Mouse (Mus musculus): ENCODE measurements around the gene Aamp. TPM values are rescaled to one million over a fixed set of nuclear protein-coding genes. Genes with fewer than 3 reads are reported as not detected.

Gene Aamp
- polyA plus RNA-seq, 1 experiment from 2014 or later: 227 TPM

DNA sequence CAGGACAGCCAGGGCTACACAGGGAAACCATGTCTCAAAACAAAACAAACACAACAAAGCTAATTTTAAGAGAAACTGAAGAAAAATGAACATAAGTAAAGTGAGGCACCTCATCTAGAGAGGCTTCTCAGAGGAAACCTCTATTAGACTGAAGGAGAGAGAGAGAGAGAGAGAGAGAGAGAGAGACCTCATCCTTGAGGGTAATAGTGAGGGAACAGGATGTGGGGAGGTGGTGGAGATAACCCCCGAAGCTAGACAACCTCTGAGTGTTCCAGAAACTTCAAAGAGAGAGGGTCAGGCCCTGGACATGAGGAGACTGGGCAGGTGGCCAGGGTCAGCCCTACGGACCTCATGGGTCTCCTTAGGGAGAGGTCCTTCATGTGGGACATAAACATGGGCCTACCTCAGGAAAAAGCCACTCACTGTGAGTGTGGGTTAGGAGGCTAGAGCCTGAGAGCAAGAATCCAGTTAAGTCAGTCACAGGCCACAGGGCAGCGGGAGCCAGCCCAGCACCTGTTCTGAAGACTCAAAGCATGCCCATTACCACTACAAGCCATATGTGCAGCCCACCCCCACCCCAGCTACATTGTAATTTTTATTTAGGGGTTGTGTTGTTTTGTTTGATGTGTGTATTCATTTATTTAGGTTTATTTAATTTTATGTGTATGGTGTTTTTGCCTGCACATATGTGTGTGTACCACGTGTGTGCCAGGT, 31.7 kb upstream of the Aamp start:
- H3K27me3 ChIP-seq (ENCODE audit: control insufficient read depth, insufficient read depth, low read length): no peaks in the 10 kb centered on the region
- no peaks in the 10 kb centered on the region for H3K9me3 ChIP-seq (replicated peaks; ENCODE audit: control insufficient read depth, low read length)
- no peak overlapping the region for H3K9ac ChIP-seq (ENCODE audit: low read length)
- no peaks in the 10 kb centered on the region for H3K4me1 ChIP-seq (ENCODE audit: control insufficient read depth, insufficient read depth, low read length)
- H3K4me3 ChIP-seq (replicated peaks; ENCODE audit: low read length): no peak overlapping the region
- no peaks in the 10 kb centered on the region for H3K36me3 ChIP-seq (ENCODE audit: control insufficient read depth, insufficient read depth, low read length)
- H3K27ac ChIP-seq (ENCODE audit: low read length): no peak overlapping the region
- H3K4me2 ChIP-seq (ENCODE audit: low read depth, low read length): no peak overlapping the region
- 74% methylated on average over 4 of the region's 4 CpGs for WGBS
- no peak for ATAC-seq (ENCODE audit: insufficient read depth, low FRiP score)

DNA sequence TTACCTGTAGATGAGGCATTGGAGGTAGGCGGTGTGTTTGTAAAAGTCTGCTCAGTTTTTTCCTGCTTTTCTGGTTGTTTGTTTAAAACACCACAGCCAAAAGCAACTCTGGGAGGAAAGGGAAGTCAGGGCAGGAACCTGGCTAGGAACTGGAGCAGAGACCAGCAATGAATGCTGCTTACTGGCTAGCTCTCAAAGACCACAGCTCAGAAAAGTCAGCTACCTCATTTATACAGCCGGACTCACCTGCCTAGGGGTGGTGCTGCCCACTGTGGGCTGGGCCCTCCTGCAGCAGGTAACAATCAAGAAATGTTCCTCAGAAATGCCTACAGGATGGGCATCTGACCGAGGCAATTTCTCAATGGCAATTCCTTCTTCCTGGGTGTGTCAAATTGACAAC, 30.3 kb upstream of the Aamp start:
- Histone ChIP-seq H3K4me2 (ENCODE audit: low read depth, low read length) (no peak overlapping the region), H3K4me1 (ENCODE audit: control insufficient read depth, insufficient read depth, low read length) (peaks cover 3% of the 10 kb centered on the region), H3K27me3 (ENCODE audit: control insufficient read depth, insufficient read depth, low read length) (no peaks in the 10 kb centered on the region), H3K9me3 (replicated peaks; ENCODE audit: control insufficient read depth, low read length) (no peaks in the 10 kb centered on the region), H3K9ac (ENCODE audit: low read length) (no peak overlapping the region), H3K4me3 (replicated peaks; ENCODE audit: low read length) (no peak overlapping the region), H3K36me3 (ENCODE audit: control insufficient read depth, insufficient read depth, low read length) (no peaks in the 10 kb centered on the region), H3K27ac (ENCODE audit: low read length) (no peak overlapping the region)
- WGBS: 76% methylated on average over 3 of the region's 3 CpGs
- ATAC-seq (ENCODE audit: insufficient read depth, low FRiP score): no peak

DNA sequence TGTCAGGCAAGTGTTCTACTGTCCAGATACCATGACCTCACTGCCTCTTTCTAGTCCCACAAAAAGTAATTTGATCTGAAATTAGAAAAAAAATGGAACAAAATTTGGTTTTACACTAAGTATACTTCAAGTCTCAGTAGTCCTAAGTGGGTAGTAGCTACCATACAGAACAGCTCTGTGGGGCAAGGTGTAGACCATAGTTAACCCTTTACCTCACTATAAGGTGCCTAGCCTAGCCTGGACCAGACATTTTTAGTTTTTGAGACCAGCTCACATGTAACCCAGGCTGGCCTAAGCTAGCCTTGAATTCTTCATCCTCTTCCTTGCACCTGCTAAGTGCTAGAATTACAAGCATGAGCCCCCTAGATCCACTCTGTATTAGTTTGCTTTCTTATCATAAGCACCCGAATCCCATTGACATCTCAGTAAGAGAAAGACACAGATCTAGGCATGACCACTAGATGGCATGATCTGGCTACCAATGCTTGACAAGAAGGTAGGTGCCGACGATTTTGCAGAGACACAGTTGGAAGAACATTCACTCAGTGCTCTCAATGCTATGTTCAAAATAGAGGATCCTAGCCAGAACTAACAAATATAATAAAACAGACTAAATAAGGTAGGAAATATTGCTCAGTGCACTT, 28.6 kb upstream of the Aamp start:
- Histone ChIP-seq H3K36me3 (ENCODE audit: control insufficient read depth, insufficient read depth, low read length) (no peaks in the 10 kb centered on the region), H3K27me3 (ENCODE audit: control insufficient read depth, insufficient read depth, low read length) (no peaks in the 10 kb centered on the region), H3K9me3 (replicated peaks; ENCODE audit: control insufficient read depth, low read length) (no peaks in the 10 kb centered on the region), H3K4me3 (replicated peaks; ENCODE audit: low read length) (no peak overlapping the region), H3K27ac (ENCODE audit: low read length) (no peak overlapping the region), H3K4me1 (ENCODE audit: control insufficient read depth, insufficient read depth, low read length) (peaks cover 13% of the 10 kb centered on the region), H3K9ac (ENCODE audit: low read length) (no peak overlapping the region), H3K4me2 (ENCODE audit: low read depth, low read length) (no peak overlapping the region)
- peak; percentile 35 for ATAC-seq (ENCODE audit: insufficient read depth, low FRiP score)
- 1% methylated on average over 3 of the region's 3 CpGs for WGBS

- Histone ChIP-seq H3K4me3 (replicated peaks; ENCODE audit: low read length) (no peak overlapping the region), H3K9me3 (replicated peaks; ENCODE audit: control insufficient read depth, low read length) (no peaks in the 10 kb centered on the region), H3K4me2 (ENCODE audit: low read depth, low read length) (no peak overlapping the region), H3K4me1 (ENCODE audit: control insufficient read depth, insufficient read depth, low read length) (peaks cover 19% of the 10 kb centered on the region), H3K27me3 (ENCODE audit: control insufficient read depth, insufficient read depth, low read length) (no peaks in the 10 kb centered on the region), H3K36me3 (ENCODE audit: control insufficient read depth, insufficient read depth, low read length) (no peaks in the 10 kb centered on the region), H3K27ac (ENCODE audit: low read length) (peak overlapping the region; percentile 63), H3K9ac (ENCODE audit: low read length) (peak overlapping the region; percentile 51)
- 18% methylated on average over 3 of the region's 3 CpGs for WGBS
- ATAC-seq (ENCODE audit: insufficient read depth, low FRiP score): no peak
Observed at GRCm38 (mm10) chr1:74309767-74310166, 25.2 kb upstream of the Aamp start.

GRCm38 (mm10) chr1:74308001-74308964, 23.7 kb upstream of the Aamp start:
- Histone ChIP-seq H3K9ac (ENCODE audit: low read length) (0 out of 2 replicates have a peak overlapping the region, but pooled peaks have one; percentile 15), H3K4me3 (replicated peaks; ENCODE audit: low read length) (no peak overlapping the region), H3K27me3 (ENCODE audit: control insufficient read depth, insufficient read depth, low read length) (no peaks in the 10 kb centered on the region), H3K36me3 (ENCODE audit: control insufficient read depth, insufficient read depth, low read length) (no peaks in the 10 kb centered on the region), H3K9me3 (replicated peaks; ENCODE audit: control insufficient read depth, low read length) (no peaks in the 10 kb centered on the region), H3K4me1 (ENCODE audit: control insufficient read depth, insufficient read depth, low read length) (peaks cover 24% of the 10 kb centered on the region), H3K4me2 (ENCODE audit: low read depth, low read length) (no peak overlapping the region), H3K27ac (ENCODE audit: low read length) (peak overlapping the region; percentile 11; the same call in 1 of the 2 replicates)
- 69% methylated on average over 10 of the region's 10 CpGs for WGBS
- ATAC-seq (ENCODE audit: insufficient read depth, low FRiP score): no peak

DNA sequence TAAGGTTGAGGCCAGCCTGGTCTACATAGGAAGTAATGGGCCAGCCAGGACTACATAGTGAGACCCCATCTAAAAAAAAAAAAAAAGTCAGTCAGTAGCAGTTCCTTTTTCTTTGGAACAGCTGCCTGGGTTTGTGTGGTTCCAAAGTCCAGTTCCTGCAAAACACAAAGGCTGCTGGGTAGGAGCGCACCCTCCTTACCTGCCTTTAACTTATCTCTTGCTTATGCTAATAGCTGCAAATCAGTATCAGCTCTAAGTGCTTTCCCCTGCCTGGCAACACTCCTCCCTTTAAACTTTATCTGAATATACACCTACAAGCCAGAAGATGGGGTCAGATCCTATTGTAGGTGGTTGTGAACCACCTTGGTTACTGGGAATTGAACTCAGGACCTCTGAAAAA, 22.6 kb upstream of the Aamp start:
- H3K4me3 ChIP-seq (replicated peaks; ENCODE audit: low read length): no peak overlapping the region
- H3K4me2 ChIP-seq (ENCODE audit: low read depth, low read length): no peak overlapping the region
- ATAC-seq (ENCODE audit: insufficient read depth, low FRiP score): peak; percentile 72
- H3K27ac ChIP-seq (ENCODE audit: low read length): peak overlapping the region; percentile 38; the same call in 1 of the 2 replicates
- H3K9me3 ChIP-seq (replicated peaks; ENCODE audit: control insufficient read depth, low read length): no peaks in the 10 kb centered on the region
- H3K9ac ChIP-seq (ENCODE audit: low read length): no peak overlapping the region
- 48% methylated on average over 1 of the region's 1 CpGs for WGBS
- no peaks in the 10 kb centered on the region for H3K36me3 ChIP-seq (ENCODE audit: control insufficient read depth, insufficient read depth, low read length)
- H3K27me3 ChIP-seq (ENCODE audit: control insufficient read depth, insufficient read depth, low read length): no peaks in the 10 kb centered on the region
- H3K4me1 ChIP-seq (ENCODE audit: control insufficient read depth, insufficient read depth, low read length): peaks cover 32% of the 10 kb centered on the region

DNA sequence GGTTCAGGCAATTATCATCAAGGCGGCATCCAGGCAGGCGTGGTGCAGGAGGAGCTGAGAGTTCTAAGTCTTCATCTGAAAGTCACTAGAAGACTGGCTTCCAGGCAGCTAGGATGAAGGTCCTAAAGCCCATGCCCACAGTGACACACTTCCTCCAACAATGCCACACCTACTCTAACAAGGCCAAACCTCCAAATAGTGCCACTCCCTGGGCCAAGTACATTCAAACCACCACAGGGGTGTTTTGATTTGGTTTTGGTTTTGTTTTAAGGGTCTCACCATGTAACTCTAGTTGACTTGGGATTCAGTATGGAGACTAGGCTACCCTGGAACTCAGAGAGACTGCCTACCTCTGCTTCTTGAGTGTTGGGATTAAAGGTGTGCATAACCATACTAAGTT, 21.0 kb upstream of the Aamp start, which contains the start of gene Tmbim1:
Gene Tmbim1, minus strand, starts transcription at position 101 of the 400 bp plus-strand sequence.
- 96% methylated on average over 2 of the region's 2 CpGs for WGBS

DNA sequence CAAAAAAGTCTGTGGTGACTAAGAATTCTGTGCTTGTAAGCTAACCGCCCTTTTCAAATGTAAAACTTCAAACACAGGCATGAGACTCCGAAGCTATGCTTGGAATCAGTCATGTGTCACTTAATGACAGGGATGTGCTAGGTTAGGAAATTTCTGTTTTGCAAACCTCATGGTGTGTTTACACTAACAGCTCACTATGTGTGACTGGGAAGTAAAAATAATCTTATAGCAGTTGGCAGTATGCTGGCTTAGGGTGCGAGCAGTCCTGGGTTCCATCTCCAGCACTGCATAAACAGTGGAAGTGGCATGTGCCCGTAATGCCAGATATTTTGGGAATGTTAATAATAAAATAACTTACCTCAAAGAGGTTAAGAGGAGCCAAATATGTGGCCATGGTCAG, 20.4 kb upstream of the Aamp start:
- Histone ChIP-seq H3K27ac (ENCODE audit: low read length) (no peak overlapping the region), H3K4me3 (replicated peaks; ENCODE audit: low read length) (no peak overlapping the region), H3K4me2 (ENCODE audit: low read depth, low read length) (no peak overlapping the region), H3K9me3 (replicated peaks; ENCODE audit: control insufficient read depth, low read length) (no peaks in the 10 kb centered on the region), H3K36me3 (ENCODE audit: control insufficient read depth, insufficient read depth, low read length) (no peaks in the 10 kb centered on the region), H3K9ac (ENCODE audit: low read length) (no peak overlapping the region), H3K27me3 (ENCODE audit: control insufficient read depth, insufficient read depth, low read length) (no peaks in the 10 kb centered on the region), H3K4me1 (ENCODE audit: control insufficient read depth, insufficient read depth, low read length) (peaks cover 49% of the 10 kb centered on the region)
- WGBS: 67% methylated on average over 4 of the region's 4 CpGs
- ATAC-seq (ENCODE audit: insufficient read depth, low FRiP score): no peak

More for the DNA sequence above, 21.0 kb upstream of the Aamp start, which contains the start of gene Tmbim1:
- Histone ChIP-seq H3K27ac (ENCODE audit: low read length) (peak within 1 kb of the TSS; percentile 100), H3K9me3 (replicated peaks; ENCODE audit: control insufficient read depth, low read length) (no peaks in the 10 kb centered on the region), H3K4me2 (ENCODE audit: low read depth, low read length) (peak within 1 kb of the TSS; percentile 83), H3K36me3 (ENCODE audit: control insufficient read depth, insufficient read depth, low read length) (no peaks in the 10 kb centered on the region), H3K4me1 (ENCODE audit: control insufficient read depth, insufficient read depth, low read length) (peaks cover 49% of the 10 kb centered on the region), H3K9ac (ENCODE audit: low read length) (peak within 1 kb of the TSS; percentile 99), H3K4me3 (replicated peaks; ENCODE audit: low read length) (peak within 1 kb of the TSS; percentile 84), H3K27me3 (ENCODE audit: control insufficient read depth, insufficient read depth, low read length) (no peaks in the 10 kb centered on the region)
- no peak for ATAC-seq (ENCODE audit: insufficient read depth, low FRiP score)

Data from stomach, embryonic 16.5 days (tissue).